Mouse (Mus musculus) c-Kit-positive CD71-positive TER-119-positive erythroid progenitor cells, embryonic 14.5 days (primary cell): Measurements from ENCODE around the gene Sh2d4b.

ENCODE experiments used
- DNase-seq: peaks from one replicate; pipeline ENCODE4 v3.0.0-alpha.2; 2013; ENCODE audit warnings: low spot score

Gene Sh2d4b

GRCm38 (mm10) chr14:40893196-40893595 is at the start of gene Sh2d4b:
Gene Sh2d4b, minus strand, starts transcription at chr14:40893266.
- no peak for DNase-seq

- no peak for DNase-seq
Observed at GRCm38 (mm10) chr14:40942429-40942828, 49.4 kb upstream of the Sh2d4b start.

- no peak for DNase-seq
Observed at GRCm38 (mm10) chr14:40938380-40938987, 45.4 kb upstream of the Sh2d4b start.

GRCm38 (mm10) chr14:40937052-40937451 is 44.0 kb upstream of the Sh2d4b start:
- DNase-seq = no peak

GRCm38 (mm10) chr14:40935481-40935880 is 42.4 kb upstream of the Sh2d4b start:
- peak; percentile 64 for DNase-seq

GRCm38 (mm10) chr14:40935054-40935453 is 42.0 kb upstream of the Sh2d4b start:
- no peak for DNase-seq

GRCm38 (mm10) chr14:40933328-40933727 is 40.3 kb upstream of the Sh2d4b start:
- DNase-seq = no peak

GRCm38 (mm10) chr14:40932225-40932624 is 39.2 kb upstream of the Sh2d4b start:
- no peak for DNase-seq

GRCm38 (mm10) chr14:40931115-40931829 is 38.2 kb upstream of the Sh2d4b start:
- DNase-seq = no peak

GRCm38 (mm10) chr14:40929943-40930342 is 36.9 kb upstream of the Sh2d4b start:
- no peak for DNase-seq

- no peak for DNase-seq
Observed at GRCm38 (mm10) chr14:40928897-40929296, 35.8 kb upstream of the Sh2d4b start.

GRCm38 (mm10) chr14:40927041-40927440 is 34.0 kb upstream of the Sh2d4b start:
- DNase-seq = no peak

GRCm38 (mm10) chr14:40924378-40925113 is 31.5 kb upstream of the Sh2d4b start:
- peak; percentile 28 for DNase-seq

- DNase-seq = no peak
Observed at GRCm38 (mm10) chr14:40921241-40921640, 28.2 kb upstream of the Sh2d4b start.

- no peak for DNase-seq
Observed at GRCm38 (mm10) chr14:40919521-40919920, 26.5 kb upstream of the Sh2d4b start.

GRCm38 (mm10) chr14:40918477-40918876 is 25.4 kb upstream of the Sh2d4b start:
- no peak for DNase-seq

- DNase-seq = peak; percentile 85
Observed at GRCm38 (mm10) chr14:40917632-40918031, 24.6 kb upstream of the Sh2d4b start.

- DNase-seq = no peak
Observed at GRCm38 (mm10) chr14:40916667-40917066, 23.6 kb upstream of the Sh2d4b start.

GRCm38 (mm10) chr14:40915838-40916237 is 22.8 kb upstream of the Sh2d4b start:
- DNase-seq = no peak

- DNase-seq = no peak
Observed at GRCm38 (mm10) chr14:40914701-40915100, 21.6 kb upstream of the Sh2d4b start.

- no peak for DNase-seq
Observed at GRCm38 (mm10) chr14:40913709-40914108, 20.6 kb upstream of the Sh2d4b start.

- DNase-seq = no peak
Observed at GRCm38 (mm10) chr14:40911529-40911928, 18.5 kb upstream of the Sh2d4b start.

GRCm38 (mm10) chr14:40908763-40909162 is 15.7 kb upstream of the Sh2d4b start:
- no peak for DNase-seq
